Mouse (Mus musculus) liver, embryonic 14.5 days (tissue): ENCODE data around the gene Nsmce4a. TPM values are rescaled to one million over a fixed set of nuclear protein-coding genes. Genes with fewer than 3 reads are reported as not detected.

ENCODE experiments used
- ATAC-seq: fragments of 200-750 bp; cut with Nextera tagmentation; 2 replicates; pipeline ENCODE4 v1.8.0; 2017; ENCODE audit warnings: moderate number of reproducible peaks, mild to moderate bottlenecking, moderate library complexity; ENCODE audit not compliant: insufficient read depth
- DNase-seq, 3 experiments: peaks; one replicate each; pipeline ENCODE4 v3.0.0-alpha.2; 2012 to 2013; ENCODE audit warnings: low read depth in 3 of 3, low spot score in 3 of 3
- H3K27ac ChIP-seq: fragments of 300-500 bp; sonication (generic); 2 replicates; pipeline ENCODE4 v1.5.1; 2014; ENCODE audit warnings: moderate library complexity, mild to moderate bottlenecking, control low read depth, inconsistent platforms
- H3K27me3 ChIP-seq: fragments of 300-500 bp; sonication (generic); 2 replicates; pipeline ENCODE4 v1.6.1; 2014; ENCODE audit warnings: mild to moderate bottlenecking, low read length, moderate library complexity; ENCODE audit not compliant: control insufficient read depth, insufficient read depth
- H3K36me3 ChIP-seq: fragments of 300-500 bp; sonication (generic); replicated peaks from 2 replicates; pipeline ENCODE4 v1.6.1; 2014; ENCODE audit warnings: low read depth; ENCODE audit not compliant: control insufficient read depth, insufficient read depth
- H3K4me1 ChIP-seq, 2 experiments: fragments of 200-500 bp in 1 of 2; fragments of 300-500 bp in 1 of 2; sonication (generic) in 1 of 2; replicated peaks; 2 replicates each; pipeline ENCODE4 v1.6.1; 2012 to 2014; ENCODE audit warnings: antibody characterized with exemption in 1 of 2, inconsistent platforms in 1 of 2, low read length in 1 of 2; ENCODE audit not compliant: control insufficient read depth in 2 of 2, insufficient read depth in 2 of 2
- H3K4me2 ChIP-seq: fragments of 300-500 bp; sonication (generic); 2 replicates; pipeline ENCODE4 v1.6.1; 2014; ENCODE audit warnings: low read depth, mild to moderate bottlenecking, control low read depth, moderate library complexity
- H3K4me3 ChIP-seq, 2 experiments: fragments of 200-500 bp in 1 of 2; fragments of 300-500 bp in 1 of 2; sonication (generic) in 1 of 2; 2 replicates each; pipeline ENCODE4 v1.5.1; 2012 to 2014; ENCODE audit warnings: low read depth in 2 of 2, low read length in 2 of 2, mild to moderate bottlenecking in 2 of 2, control low read depth in 1 of 2, inconsistent platforms in 1 of 2, moderate library complexity in 1 of 2; ENCODE audit not compliant: insufficient read depth in 1 of 2
- H3K9ac ChIP-seq: fragments of 300-500 bp; sonication (generic); replicated peaks from 2 replicates; pipeline ENCODE4 v1.6.1; 2014; ENCODE audit warnings: mild to moderate bottlenecking, control low read depth, moderate library complexity
- H3K9me3 ChIP-seq: fragments of 300-500 bp; sonication (generic); 2 replicates; pipeline ENCODE4 v1.6.1; 2016; ENCODE audit warnings: low read length, mixed read lengths; ENCODE audit not compliant: control insufficient read depth
- CTCF ChIP-seq: IDR thresholded peaks from 2 replicates; pipeline ENCODE4 v1.5.1; 2016; ENCODE audit warnings: antibody characterized with exemption, low read depth, control low read depth
- EP300 ChIP-seq: IDR thresholded peaks from 2 replicates; pipeline ENCODE4 v1.6.1; 2016; ENCODE audit warnings: antibody characterized with exemption, low read depth
- WGBS: fragments of 180-500 bp; shearing (Covaris S2); extraction: QIAGEN DNeasy Blood & Tissue Kit; methylation state at CpG from one replicate; pipeline ENCODE4 v1.1.7; 2014; ENCODE audit not compliant: insufficient replicate concordance; 5-methylcytosine and 5-hydroxymethylcytosine counted together
- polyA plus RNA-seq, 2 experiments: library from polyadenylated mRNA; depleted of rRNA in 1 of 2; stranded (reverse) in 1 of 2; unstranded in 1 of 2; fragments of >200 nt; fragmentation: Nextera tagmentation in 1 of 2; extraction: Ambion mirVana in 1 of 2; gene quantifications; 2 replicates each; pipeline versions ENCODE4 v1.2.1 to v1.2.3; 2012 to 2014

Gene Nsmce4a
- polyA plus RNA-seq, 2 experiments = 53.2 to 115 TPM

DNA sequence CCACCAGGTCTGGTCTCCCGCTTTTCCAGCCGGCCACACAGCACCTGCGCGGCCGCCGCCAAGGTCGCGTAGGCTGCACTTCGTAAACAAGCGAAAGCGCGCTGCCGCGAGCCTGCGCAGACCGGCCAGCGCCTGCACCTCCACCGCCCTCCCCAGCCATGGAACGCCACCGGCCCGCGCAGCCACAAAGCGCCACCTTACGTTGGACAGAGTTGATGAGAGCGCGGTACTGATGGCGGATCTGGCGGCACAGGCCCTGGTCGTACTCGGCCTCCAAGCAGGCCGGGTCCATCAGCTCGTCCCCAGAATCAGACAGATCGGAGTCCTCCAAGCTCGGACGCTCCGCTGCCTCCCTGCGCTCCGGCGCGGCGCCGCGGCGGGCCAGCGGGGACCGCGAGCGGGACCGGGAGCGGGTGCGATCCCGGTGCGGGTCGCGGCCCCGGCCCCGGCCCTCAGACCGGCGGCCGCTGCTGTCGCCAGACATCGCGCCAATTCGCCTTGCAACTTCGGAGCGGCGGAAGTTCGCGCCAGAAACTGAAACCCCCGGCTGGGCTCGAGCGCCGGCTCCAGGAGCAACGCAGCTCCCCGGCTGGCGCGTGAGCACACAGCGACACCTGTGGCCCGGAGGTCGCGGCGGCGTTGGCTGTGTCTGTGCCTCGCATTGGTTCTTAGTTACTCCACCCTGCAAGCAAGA, 26.0 kb downstream of the Nsmce4a start:
- TF ChIP-seq CTCF = peak; percentile 95
- TF ChIP-seq EP300 = 0 out of 2 replicates have a peak, but pooled peaks have one; percentile 16
- ATAC-seq (peak; percentile 95), DNase-seq (peak; percentile 78 to 84 (median 82))
- H3K9me3 ChIP-seq = no peaks in the 10 kb centered on the region
- H3K36me3 ChIP-seq = peaks cover 30% of the 10 kb centered on the region
- peaks cover 11 to 13% of the 10 kb centered on the region in 2 experiments for H3K4me1 ChIP-seq
- H3K27me3 ChIP-seq = no peaks in the 10 kb centered on the region
- peak overlapping the region; percentile 95 for H3K27ac ChIP-seq
- peak overlapping the region; percentile 97 for H3K9ac ChIP-seq
- peak overlapping the region; percentile 86 for H3K4me2 ChIP-seq
- WGBS = under 1% methylated on average over 78 of the region's 84 CpGs
- H3K4me3 ChIP-seq = peak overlapping the region; percentile 79 to 93

DNA sequence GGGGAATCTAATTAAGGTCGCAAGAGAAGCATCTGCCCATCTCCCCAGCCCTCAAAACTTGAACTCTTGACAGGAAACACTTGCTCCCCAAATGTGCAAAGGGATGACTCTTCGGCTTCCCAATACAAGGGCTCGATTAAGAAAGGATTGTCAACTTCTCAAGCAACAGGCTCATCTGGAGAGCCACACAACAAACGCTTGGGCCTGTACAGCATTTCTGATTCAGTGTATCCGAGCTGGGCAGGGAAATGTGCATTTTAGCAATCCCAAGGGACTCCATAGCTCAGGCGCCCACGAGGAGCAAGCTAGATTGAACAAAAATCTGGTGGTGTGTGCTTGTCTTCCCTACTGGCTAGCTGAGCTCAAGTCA, 26.5 kb downstream of the Nsmce4a start:
- TF ChIP-seq CTCF (no peak), EP300 (no peak)
- peak overlapping the region; percentile 97 for H3K9ac ChIP-seq
- H3K9me3 ChIP-seq = no peaks in the 10 kb centered on the region
- H3K27me3 ChIP-seq = no peaks in the 10 kb centered on the region
- H3K4me2 ChIP-seq = peak overlapping the region; percentile 86
- ATAC-seq (peak; percentile 17), DNase-seq (peak in 1 of 3 experiments; percentile 5)
- H3K4me1 ChIP-seq = peaks cover 11 to 13% of the 10 kb centered on the region in 2 experiments
- 3% methylated on average over 7 of the region's 7 CpGs for WGBS
- H3K36me3 ChIP-seq = peaks cover 35% of the 10 kb centered on the region
- H3K27ac ChIP-seq = peak overlapping the region; percentile 95
- peak overlapping the region; percentile 79 to 93 for H3K4me3 ChIP-seq

DNA sequence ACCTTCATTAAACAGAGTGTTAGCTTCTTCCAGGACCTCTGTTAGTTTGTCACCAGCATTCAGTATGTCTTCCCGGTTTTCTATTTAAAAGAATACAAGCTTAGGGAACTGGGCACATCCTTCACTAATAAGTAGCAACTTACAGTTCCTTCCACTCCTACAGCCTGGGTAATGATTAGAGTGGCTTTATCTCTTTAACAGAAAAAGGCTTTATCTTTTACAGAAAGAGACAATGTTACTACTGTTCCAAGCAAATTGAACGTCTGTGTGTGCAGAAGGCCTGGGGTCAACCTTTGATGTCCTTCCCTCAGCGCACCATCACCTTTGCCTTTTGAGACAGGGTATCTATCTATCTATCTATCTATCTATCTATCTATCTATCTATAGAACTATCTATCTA, 27.0 kb downstream of the Nsmce4a start:
- ATAC-seq (no peak), DNase-seq (peak in 1 of 3 experiments; percentile 13)
- 39% methylated on average over 3 of the region's 3 CpGs for WGBS
- H3K36me3 ChIP-seq = peaks cover 36% of the 10 kb centered on the region
- peak overlapping the region; percentile 95 for H3K27ac ChIP-seq
- no peaks in the 10 kb centered on the region for H3K9me3 ChIP-seq
- TF ChIP-seq CTCF (no peak), EP300 (no peak)
- H3K27me3 ChIP-seq = no peaks in the 10 kb centered on the region
- peak overlapping the region; percentile 86 for H3K4me2 ChIP-seq
- H3K4me3 ChIP-seq = peak overlapping the region; percentile 79 to 93
- peaks cover 11 to 13% of the 10 kb centered on the region in 2 experiments for H3K4me1 ChIP-seq
- peak overlapping the region; percentile 97 for H3K9ac ChIP-seq

DNA sequence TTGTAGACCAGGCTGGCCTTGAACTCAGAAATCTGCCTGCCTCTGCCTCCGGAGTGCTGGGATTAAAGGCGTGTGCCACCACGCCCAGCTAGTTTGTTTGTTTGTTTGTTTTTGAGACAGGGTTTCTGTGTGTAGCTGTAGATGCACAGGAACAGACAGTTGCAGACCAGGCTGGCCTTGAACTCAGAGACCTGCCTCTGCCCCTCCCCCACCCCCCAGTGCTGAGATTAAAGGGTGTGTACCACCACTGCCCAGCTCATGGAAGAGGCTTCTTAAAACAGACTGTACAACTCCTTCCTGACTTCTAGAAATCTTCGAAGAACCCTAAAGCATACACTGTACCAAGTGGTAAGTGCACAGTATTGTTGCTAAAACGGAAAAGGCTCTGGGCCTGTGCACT, 27.5 kb downstream of the Nsmce4a start:
- Histone ChIP-seq H3K4me1 (peaks cover 11 to 13% of the 10 kb centered on the region in 2 experiments), H3K27me3 (no peaks in the 10 kb centered on the region), H3K27ac (peak overlapping the region; percentile 95), H3K36me3 (peaks cover 36% of the 10 kb centered on the region), H3K4me2 (peak overlapping the region; percentile 86), H3K9me3 (no peaks in the 10 kb centered on the region), H3K4me3 (peak overlapping the region; percentile 17 to 93; a peak in 3 of 4 replicates), H3K9ac (peak overlapping the region; percentile 97)
- WGBS = 79% methylated on average over 5 of the region's 5 CpGs
- no peak for DNase-seq
- no peak for TF ChIP-seq EP300
- TF ChIP-seq CTCF = no peak
- no peak for ATAC-seq

DNA sequence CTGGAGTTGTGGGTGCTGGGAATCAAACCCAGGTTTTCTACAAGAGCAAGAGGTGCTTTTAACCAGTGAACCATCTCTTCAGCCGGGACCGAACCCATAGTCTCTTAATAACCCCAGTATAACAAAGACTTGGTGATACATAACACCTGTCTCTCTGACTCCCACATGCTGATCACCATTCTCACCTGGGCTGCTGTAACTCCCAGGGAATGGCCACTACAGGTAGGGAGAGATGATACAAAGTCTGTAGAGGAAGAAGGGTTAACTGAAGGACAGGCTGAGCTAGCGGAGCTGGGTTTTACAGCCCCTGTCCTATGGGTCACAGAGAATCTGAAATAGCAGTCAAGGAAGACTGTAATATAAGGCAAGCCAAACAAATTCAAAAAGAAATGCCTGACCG, 29.7 kb downstream of the Nsmce4a start:
- H3K27ac ChIP-seq = no peak overlapping the region
- ATAC-seq (no peak), DNase-seq (no peak)
- H3K9ac ChIP-seq = no peak overlapping the region
- no peak for TF ChIP-seq CTCF
- no peak for TF ChIP-seq EP300
- H3K27me3 ChIP-seq = no peaks in the 10 kb centered on the region
- H3K4me3 ChIP-seq = no peak overlapping the region
- WGBS = 92% methylated on average over 4 of the region's 4 CpGs
- H3K36me3 ChIP-seq = peaks cover 57% of the 10 kb centered on the region
- peaks cover 11 to 13% of the 10 kb centered on the region in 2 experiments for H3K4me1 ChIP-seq
- H3K4me2 ChIP-seq = no peak overlapping the region
- H3K9me3 ChIP-seq = no peaks in the 10 kb centered on the region
